Mouse (Mus musculus) heart, adult 2 months (tissue): ENCODE measurements around the gene Cacng3.

Experiments
- CTCF ChIP-seq: fragments of 200-600 bp; IDR thresholded peaks from 2 replicates; pipeline ENCODE4 v1.8.1; 2022; ENCODE audit warnings: antibody characterized with exemption, mild to moderate bottlenecking, moderate library complexity
- EP300 ChIP-seq: fragments of 200-500 bp; IDR thresholded peaks from 2 replicates; pipeline ENCODE4 v1.6.1; 2011; ENCODE audit warnings: low read depth, low read length, control low read depth; ENCODE audit not compliant: insufficient read depth
- POLR2A ChIP-seq: fragments of 200-500 bp; IDR thresholded peaks from 2 replicates; pipeline ENCODE4 v1.6.1; 2011; ENCODE audit warnings: mild to moderate bottlenecking, low read depth, low read length, control low read depth; ENCODE audit not compliant: insufficient read depth

GRCm38 (mm10) chr7:122632946-122633345 lies 37.3 kb upstream of the Cacng3 start:
- no peak for TF ChIP-seq CTCF
- no peak for TF ChIP-seq POLR2A
- TF ChIP-seq EP300, result no peak
